Mouse (Mus musculus): Measurements from ENCODE around the gene Gm20503. TPM values are rescaled to one million over a fixed set of nuclear protein-coding genes. Genes with fewer than 3 reads are reported as not detected.

Gm20503 gene
- polyA plus RNA-seq, 1 experiment from 2014 or later: 17.0 TPM

GRCm38 (mm10) chr4:59011446-59011845 lies 8.4 kb downstream of the Gm20503 start:
- Histone ChIP-seq H3K9ac (ENCODE audit: low read depth, low read length) (no peak overlapping the region), H3K4me3 (ENCODE audit: low read depth, low read length) (no peak overlapping the region), H3K27ac (replicated peaks; ENCODE audit: low read depth, low read length) (no peak overlapping the region), H3K4me1 (ENCODE audit: control insufficient read depth, insufficient read depth, low read length) (0 out of 2 replicates have a peak, but pooled peaks cover 5% of the 10 kb centered on the region), H3K36me3 (ENCODE audit: control insufficient read depth, insufficient read depth, low read length) (no peaks in the 10 kb centered on the region; the same call in 1 of the 2 replicates), H3K9me3 (ENCODE audit: control insufficient read depth, low read length) (no peaks in the 10 kb centered on the region), H3K27me3 (replicated peaks; ENCODE audit: control insufficient read depth, insufficient read depth, low read length) (no peaks in the 10 kb centered on the region), H3K4me2 (ENCODE audit: low read depth, low read length) (no peak overlapping the region)
- no peak for ATAC-seq (ENCODE audit: low read depth)
- WGBS: 76% methylated on average over 3 of the region's 3 CpGs
- no peak for DNase-seq (ENCODE audit: low spot score)

- H3K36me3 ChIP-seq (ENCODE audit: control insufficient read depth, insufficient read depth, low read length): peaks cover 21% of the 10 kb centered on the region
- 81% methylated on average over 3 of the region's 3 CpGs for WGBS
- no peak overlapping the region for H3K27ac ChIP-seq (replicated peaks; ENCODE audit: low read depth, low read length)
- ATAC-seq (ENCODE audit: low read depth): no peak
- no peak overlapping the region for H3K4me2 ChIP-seq (ENCODE audit: low read depth, low read length)
- H3K9ac ChIP-seq (ENCODE audit: low read depth, low read length): no peak overlapping the region
- H3K4me1 ChIP-seq (ENCODE audit: control insufficient read depth, insufficient read depth, low read length): 0 out of 2 replicates have a peak, but pooled peaks cover 5% of the 10 kb centered on the region
- no peak overlapping the region for H3K4me3 ChIP-seq (ENCODE audit: low read depth, low read length)
- DNase-seq (ENCODE audit: low spot score): no peak
- H3K9me3 ChIP-seq (ENCODE audit: control insufficient read depth, low read length): no peaks in the 10 kb centered on the region
- H3K27me3 ChIP-seq (replicated peaks; ENCODE audit: control insufficient read depth, insufficient read depth, low read length): no peaks in the 10 kb centered on the region
Observed at GRCm38 (mm10) chr4:59015181-59015580, 12.2 kb downstream of the Gm20503 start.

GRCm38 (mm10) chr4:59016922-59017321 lies 13.9 kb downstream of the Gm20503 start:
- DNase-seq (ENCODE audit: low spot score) (no peak), ATAC-seq (ENCODE audit: low read depth) (no peak)
- Histone ChIP-seq H3K27me3 (replicated peaks; ENCODE audit: control insufficient read depth, insufficient read depth, low read length) (no peaks in the 10 kb centered on the region), H3K4me2 (ENCODE audit: low read depth, low read length) (no peak overlapping the region), H3K27ac (replicated peaks; ENCODE audit: low read depth, low read length) (no peak overlapping the region), H3K4me1 (ENCODE audit: control insufficient read depth, insufficient read depth, low read length) (no peaks in the 10 kb centered on the region), H3K4me3 (ENCODE audit: low read depth, low read length) (no peak overlapping the region), H3K36me3 (ENCODE audit: control insufficient read depth, insufficient read depth, low read length) (peaks cover 34% of the 10 kb centered on the region), H3K9ac (ENCODE audit: low read depth, low read length) (no peak overlapping the region), H3K9me3 (ENCODE audit: control insufficient read depth, low read length) (no peaks in the 10 kb centered on the region)
- WGBS: 92% methylated on average over 2 of the region's 2 CpGs

GRCm38 (mm10) chr4:59034325-59034917 lies 31.4 kb downstream of the Gm20503 start:
- H3K27ac ChIP-seq (replicated peaks; ENCODE audit: low read depth, low read length): no peak overlapping the region; the same call in 1 of the 2 replicates
- no peak for ATAC-seq (ENCODE audit: low read depth)

GRCm38 (mm10) chr4:59034918-59035785 lies 32.1 kb downstream of the Gm20503 start, which contains the start of gene Gng10:
TSS of gene Gng10 (plus strand) at chr4:59035088.
- H3K27me3 ChIP-seq (replicated peaks; ENCODE audit: control insufficient read depth, insufficient read depth, low read length): no peaks in the 10 kb centered on the region
- peak within 1 kb of the TSS; percentile 87 for H3K4me3 ChIP-seq (ENCODE audit: low read depth, low read length)
- H3K9ac ChIP-seq (ENCODE audit: low read depth, low read length): peak within 1 kb of the TSS; percentile 89
- peaks cover 16% of the 10 kb centered on the region for H3K36me3 ChIP-seq (ENCODE audit: control insufficient read depth, insufficient read depth, low read length)
- ATAC-seq (ENCODE audit: low read depth) (peak; percentile 91), DNase-seq (ENCODE audit: low spot score) (peak; percentile 65)
- H3K27ac ChIP-seq (replicated peaks; ENCODE audit: low read depth, low read length): peak within 1 kb of the TSS; percentile 78; the same call in 1 of the 2 replicates
- WGBS: 17% methylated on average over 26 of the region's 76 CpGs
- H3K4me1 ChIP-seq (ENCODE audit: control insufficient read depth, insufficient read depth, low read length): peaks cover 5% of the 10 kb centered on the region; the same call in 1 of the 2 replicates
- 0 out of 2 replicates have a peak, but pooled peaks cover 3% of the 10 kb centered on the region for H3K9me3 ChIP-seq (ENCODE audit: control insufficient read depth, low read length)
- peak within 1 kb of the TSS; percentile 69 for H3K4me2 ChIP-seq (ENCODE audit: low read depth, low read length)

More at GRCm38 (mm10) chr4:59034325-59034917, 31.4 kb downstream of the Gm20503 start:
- Histone ChIP-seq H3K9ac (ENCODE audit: low read depth, low read length) (peak overlapping the region; percentile 89), H3K4me3 (ENCODE audit: low read depth, low read length) (peak overlapping the region; percentile 87), H3K27me3 (replicated peaks; ENCODE audit: control insufficient read depth, insufficient read depth, low read length) (no peaks in the 10 kb centered on the region), H3K4me1 (ENCODE audit: control insufficient read depth, insufficient read depth, low read length) (peaks cover 5% of the 10 kb centered on the region; the same call in 1 of the 2 replicates), H3K9me3 (ENCODE audit: control insufficient read depth, low read length) (0 out of 2 replicates have a peak, but pooled peaks cover 3% of the 10 kb centered on the region), H3K4me2 (ENCODE audit: low read depth, low read length) (peak overlapping the region; percentile 69), H3K36me3 (ENCODE audit: control insufficient read depth, insufficient read depth, low read length) (peaks cover 8% of the 10 kb centered on the region; the same call in 1 of the 2 replicates)
- DNase-seq (ENCODE audit: low spot score): no peak
- 75% methylated on average over 10 of the region's 10 CpGs for WGBS

- DNase-seq (ENCODE audit: low spot score) (no peak), ATAC-seq (ENCODE audit: low read depth) (no peak)
- Histone ChIP-seq H3K9ac (ENCODE audit: low read depth, low read length) (peak overlapping the region; percentile 89), H3K27ac (replicated peaks; ENCODE audit: low read depth, low read length) (no peak overlapping the region), H3K36me3 (ENCODE audit: control insufficient read depth, insufficient read depth, low read length) (peaks cover 23% of the 10 kb centered on the region), H3K27me3 (replicated peaks; ENCODE audit: control insufficient read depth, insufficient read depth, low read length) (no peaks in the 10 kb centered on the region), H3K4me3 (ENCODE audit: low read depth, low read length) (peak overlapping the region; percentile 87), H3K9me3 (ENCODE audit: control insufficient read depth, low read length) (0 out of 2 replicates have a peak, but pooled peaks cover 3% of the 10 kb centered on the region), H3K4me2 (ENCODE audit: low read depth, low read length) (peak overlapping the region; percentile 69), H3K4me1 (ENCODE audit: control insufficient read depth, insufficient read depth, low read length) (peaks cover 5% of the 10 kb centered on the region; the same call in 1 of the 2 replicates)
- 57% methylated on average over 18 of the region's 18 CpGs for WGBS
Observed at GRCm38 (mm10) chr4:59035786-59036350, 32.9 kb downstream of the Gm20503 start.

GRCm38 (mm10) chr4:59036490-59037127 lies 33.6 kb downstream of the Gm20503 start:
- ATAC-seq (ENCODE audit: low read depth) (peak; percentile 45; the same call in 1 of the 2 replicates), DNase-seq (ENCODE audit: low spot score) (peak; percentile 84)
- 46% methylated on average over 13 of the region's 13 CpGs for WGBS
- H3K27ac ChIP-seq (replicated peaks; ENCODE audit: low read depth, low read length): no peak overlapping the region
- peaks cover 5% of the 10 kb centered on the region; the same call in 1 of the 2 replicates for H3K4me1 ChIP-seq (ENCODE audit: control insufficient read depth, insufficient read depth, low read length)
- H3K4me2 ChIP-seq (ENCODE audit: low read depth, low read length): peak overlapping the region; percentile 69
- no peak overlapping the region for H3K9ac ChIP-seq (ENCODE audit: low read depth, low read length)
- no peaks in the 10 kb centered on the region for H3K27me3 ChIP-seq (replicated peaks; ENCODE audit: control insufficient read depth, insufficient read depth, low read length)
- H3K4me3 ChIP-seq (ENCODE audit: low read depth, low read length): peak overlapping the region; percentile 87; the same call in 1 of the 2 replicates
- peaks cover 26% of the 10 kb centered on the region for H3K36me3 ChIP-seq (ENCODE audit: control insufficient read depth, insufficient read depth, low read length)
- 0 out of 2 replicates have a peak, but pooled peaks cover 3% of the 10 kb centered on the region for H3K9me3 ChIP-seq (ENCODE audit: control insufficient read depth, low read length)

GRCm38 (mm10) chr4:59037525-59037924 lies 34.5 kb downstream of the Gm20503 start:
- DNase-seq (ENCODE audit: low spot score) (no peak), ATAC-seq (ENCODE audit: low read depth) (no peak)
- Histone ChIP-seq H3K27ac (replicated peaks; ENCODE audit: low read depth, low read length) (no peak overlapping the region), H3K4me1 (ENCODE audit: control insufficient read depth, insufficient read depth, low read length) (peaks cover 5% of the 10 kb centered on the region; the same call in 1 of the 2 replicates), H3K27me3 (replicated peaks; ENCODE audit: control insufficient read depth, insufficient read depth, low read length) (no peaks in the 10 kb centered on the region), H3K9ac (ENCODE audit: low read depth, low read length) (no peak overlapping the region), H3K9me3 (ENCODE audit: control insufficient read depth, low read length) (0 out of 2 replicates have a peak, but pooled peaks cover 3% of the 10 kb centered on the region), H3K36me3 (ENCODE audit: control insufficient read depth, insufficient read depth, low read length) (peaks cover 33% of the 10 kb centered on the region), H3K4me3 (ENCODE audit: low read depth, low read length) (no peak overlapping the region), H3K4me2 (ENCODE audit: low read depth, low read length) (no peak overlapping the region)
- 84% methylated on average over 3 of the region's 3 CpGs for WGBS
